Mouse (Mus musculus): ENCODE data around the gene Tubal3. TPM values are rescaled to one million over a fixed set of nuclear protein-coding genes. Genes with fewer than 3 reads are reported as not detected.

The Tubal3 gene
- total RNA-seq, 2 experiments from 2014 or later = not detected

DNA sequence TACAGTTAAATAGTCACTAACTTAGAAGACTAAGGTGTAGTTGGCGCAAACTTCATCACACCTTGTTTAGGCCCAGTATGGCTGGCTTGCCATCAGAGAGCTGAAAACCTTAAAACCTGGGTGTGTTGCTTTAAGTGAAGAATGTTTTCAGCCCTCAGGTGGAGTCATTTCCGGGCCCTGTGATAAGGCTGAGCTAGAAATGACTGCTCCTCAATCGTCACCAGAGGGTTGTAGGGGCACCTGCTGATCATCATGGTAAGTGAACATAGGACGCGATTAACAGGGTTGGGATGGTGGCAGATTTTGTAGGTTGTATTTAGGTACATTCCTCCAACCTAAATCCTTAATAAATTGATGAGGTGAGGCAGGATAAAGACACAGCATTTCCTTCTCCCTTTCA, 6.4 kb downstream of the Tubal3 start:
- no peak for DNase-seq (ENCODE audit: low spot score in 2 of 2)

GRCm38 (mm10) chr13:3925632-3926031, 7.6 kb downstream of the Tubal3 start:
- DNase-seq (ENCODE audit: low spot score in 2 of 2) = no peak

DNA sequence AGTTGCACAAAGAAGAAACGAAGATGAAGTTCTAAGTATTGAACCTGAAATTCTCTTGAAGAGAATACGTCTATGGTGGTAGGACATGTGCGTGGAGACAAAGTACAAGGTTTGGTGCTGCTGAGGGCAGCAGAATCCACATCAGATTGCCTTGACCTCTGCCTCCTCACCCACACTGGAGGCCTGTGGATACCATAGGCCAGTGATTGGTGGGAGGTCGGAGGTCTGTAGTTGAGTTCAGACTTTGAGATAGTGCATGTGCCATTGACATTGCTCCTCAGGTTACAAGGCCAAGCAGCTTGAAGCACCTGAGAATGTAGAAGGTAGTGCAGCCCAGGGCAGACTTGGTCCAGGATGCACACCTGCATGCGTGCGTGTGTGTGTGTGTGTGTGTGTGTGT, 8.0 kb downstream of the Tubal3 start:
- DNase-seq (ENCODE audit: low spot score in 2 of 2) = no peak

GRCm38 (mm10) chr13:3944699-3945098, 26.6 kb downstream of the Tubal3 start:
- DNase-seq (ENCODE audit: low spot score in 2 of 2) = no peak

- no peak for DNase-seq (ENCODE audit: low spot score in 2 of 2)
Observed at GRCm38 (mm10) chr13:3945249-3945648, 27.2 kb downstream of the Tubal3 start, which contains the start of gene Ucn3. Ucn3 (minus strand) TSS chr13:3945349.

- DNase-seq (ENCODE audit: low spot score in 2 of 2) = no peak
Observed at GRCm38 (mm10) chr13:3947267-3947666, 29.2 kb downstream of the Tubal3 start.

GRCm38 (mm10) chr13:3949477-3949876, 31.4 kb downstream of the Tubal3 start:
- DNase-seq (ENCODE audit: low spot score in 2 of 2) = no peak

DNA sequence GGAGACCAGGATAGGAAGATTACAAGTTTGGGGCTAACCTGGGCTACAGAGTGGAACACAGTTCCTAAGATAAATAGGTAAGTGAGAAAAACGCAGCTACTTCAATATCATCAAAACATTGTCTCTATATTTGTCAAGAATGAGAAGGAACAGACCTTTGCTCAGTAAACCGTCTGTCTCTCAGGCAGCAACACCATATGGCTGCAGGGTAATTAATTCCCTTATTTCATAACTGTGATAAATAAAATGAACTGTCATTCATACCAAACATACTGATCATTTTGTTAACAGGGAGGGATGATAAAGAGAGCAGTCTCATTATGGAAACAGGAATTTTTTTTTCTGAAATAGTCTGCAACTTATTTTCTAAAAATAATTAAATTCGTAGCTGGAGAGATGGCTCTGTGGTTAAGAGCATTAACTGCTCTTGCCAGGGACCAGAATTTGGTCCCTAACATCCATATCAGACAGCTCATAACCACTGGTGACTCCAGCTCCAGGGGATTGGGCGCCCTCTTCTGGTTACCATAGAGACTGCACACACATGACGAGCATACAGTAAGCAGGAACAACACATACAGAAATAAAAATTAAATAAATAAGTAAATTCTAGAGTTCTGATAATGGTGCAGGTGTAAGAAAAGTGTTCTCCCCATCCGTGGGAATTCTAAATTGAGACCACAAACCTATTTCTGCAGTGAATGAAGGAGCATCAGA, 33.3 kb downstream of the Tubal3 start:
- no peak for DNase-seq (ENCODE audit: low spot score in 2 of 2)

DNA sequence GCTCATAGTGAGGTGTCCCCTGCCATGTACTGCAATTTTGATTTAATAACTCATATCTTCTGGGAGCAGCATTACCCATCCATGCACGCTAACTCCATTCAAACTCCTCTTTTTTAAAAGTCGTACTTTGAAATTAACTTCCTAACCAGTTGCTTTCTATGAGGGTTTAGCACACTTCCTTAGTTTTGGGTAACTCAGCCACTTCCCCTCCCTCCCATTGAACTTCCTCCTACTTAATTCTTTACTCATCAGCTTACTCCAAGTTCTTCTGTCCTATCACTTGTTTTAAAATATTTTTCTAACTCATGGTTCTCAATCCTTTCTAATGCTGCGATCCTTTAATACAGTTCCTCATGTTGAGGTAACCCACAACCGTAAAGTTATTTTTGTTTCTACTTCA, 50.8 kb downstream of the Tubal3 start:
- no peak for DNase-seq (ENCODE audit: low spot score in 2 of 2)

Small RNA genes within 50 kb of the gene (microRNA-seq; reads per million reads assigned to microRNA genes)
- gene Gm22460 = 0 reads per million in 2 experiments

Other genes starting within 250 kb of the Tubal3 start
- not detected for gene Calml3, start 114.0 kb upstream of the Tubal3 start, total RNA-seq (2021)
- not detected for gene Calm4, start 80.5 kb upstream of the Tubal3 start, total RNA-seq (2021)
- not detected for gene Calm5, start 64.1 kb upstream of the Tubal3 start, total RNA-seq (2021)
- 10 to 100 TPM; 36.9 to 42.4 TPM for gene Net1, start 54 bp upstream of the Tubal3 start, total RNA-seq (2021)
- under 1 TPM in 1 of 2 experiments, not detected in 1; 0.45 TPM for gene Ucn3, start 27.1 kb downstream of the Tubal3 start, total RNA-seq (2021)
- 1 to 10 TPM; 1.0 to 1.5 TPM for gene Akr1c14, start 130.7 kb downstream of the Tubal3 start, total RNA-seq (2021)
- 1 to 10 TPM in 1 of 2 experiments, under 1 TPM in 1; 0.91 to 1.9 TPM for gene Akr1c18, start 232.4 kb downstream of the Tubal3 start, total RNA-seq (2021)